Mouse (Mus musculus): ENCODE data around the gene Pros1. TPM values are rescaled to one million over a fixed set of nuclear protein-coding genes. Genes with fewer than 3 reads are reported as not detected.

The Pros1 gene
- polyA plus RNA-seq, 1 experiment from 2014 or later, result 8.4 TPM

DNA sequence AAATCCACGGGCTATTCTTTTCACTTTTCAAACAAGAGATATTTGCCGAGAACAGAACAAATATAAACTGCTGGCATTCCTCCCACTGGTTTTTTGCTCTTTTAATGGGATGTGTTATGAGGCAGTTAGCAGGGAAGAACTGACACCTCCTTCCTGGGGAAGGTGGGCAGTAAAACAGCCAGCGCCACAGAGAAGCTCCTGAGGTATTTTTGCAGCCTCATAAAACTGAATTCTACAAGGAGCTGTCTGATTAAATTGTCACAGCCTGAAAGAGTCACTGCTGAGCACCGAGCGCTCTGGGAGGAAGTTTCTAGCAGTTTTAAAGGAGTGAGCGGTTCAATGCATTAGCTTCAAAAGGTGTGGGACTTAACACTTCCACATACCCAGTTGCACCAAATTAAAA lies 110.3 kb downstream of the Pros1 start:
- no peaks in the 10 kb centered on the region for H3K4me1 ChIP-seq (ENCODE audit: control insufficient read depth, insufficient read depth, low read length)
- H3K9me3 ChIP-seq (replicated peaks; ENCODE audit: control insufficient read depth, low read length), result no peaks in the 10 kb centered on the region
- DNase-seq (ENCODE audit: low spot score) (no peak), ATAC-seq (no peak)
- no peak overlapping the region for H3K4me2 ChIP-seq (ENCODE audit: low read length)
- no peak overlapping the region for H3K9ac ChIP-seq (ENCODE audit: low read length)
- H3K27ac ChIP-seq (ENCODE audit: low read depth, low read length), result no peak overlapping the region
- WGBS, result 84% methylated on average over 6 of the region's 6 CpGs
- H3K27me3 ChIP-seq (replicated peaks; ENCODE audit: control insufficient read depth, insufficient read depth, low read length), result no peaks in the 10 kb centered on the region
- no peaks in the 10 kb centered on the region for H3K36me3 ChIP-seq (ENCODE audit: control insufficient read depth, insufficient read depth, low read length)
- H3K4me3 ChIP-seq (ENCODE audit: low read depth, low read length), result no peak overlapping the region

DNA sequence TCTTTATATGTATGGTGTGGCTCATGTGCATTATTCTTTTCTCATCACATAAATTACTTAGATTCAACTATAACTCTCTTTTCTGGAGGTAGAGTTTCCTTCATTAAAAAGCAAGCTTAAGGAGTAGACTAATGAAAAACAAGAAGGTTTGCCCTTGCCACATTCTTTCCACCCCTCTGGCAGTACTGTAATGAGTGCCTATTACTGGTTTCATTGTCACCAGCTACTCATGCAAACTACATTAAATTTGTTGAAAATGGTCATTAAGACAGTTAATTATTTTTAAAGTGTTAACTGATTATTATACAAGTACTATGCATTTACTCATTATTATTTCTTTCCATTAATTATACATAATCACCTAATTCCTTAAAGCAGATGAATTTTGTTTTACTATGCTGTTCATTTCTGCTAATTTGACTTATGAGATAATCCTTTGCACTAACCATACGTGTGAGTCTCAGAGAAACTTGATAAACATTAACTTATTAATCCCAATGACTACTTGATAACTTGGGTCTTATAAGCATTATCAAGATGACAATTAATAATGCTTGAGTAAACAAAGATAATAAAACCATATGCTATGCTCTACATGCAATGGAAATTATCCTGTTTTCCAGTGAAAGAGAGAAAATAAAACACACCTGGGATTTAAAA lies 117.7 kb downstream of the Pros1 start:
- Histone ChIP-seq H3K36me3 (ENCODE audit: control insufficient read depth, insufficient read depth, low read length) (no peaks in the 10 kb centered on the region), H3K9ac (ENCODE audit: low read length) (no peak overlapping the region), H3K4me1 (ENCODE audit: control insufficient read depth, insufficient read depth, low read length) (no peaks in the 10 kb centered on the region), H3K9me3 (replicated peaks; ENCODE audit: control insufficient read depth, low read length) (no peaks in the 10 kb centered on the region), H3K4me3 (ENCODE audit: low read depth, low read length) (no peak overlapping the region), H3K27ac (ENCODE audit: low read depth, low read length) (no peak overlapping the region), H3K4me2 (ENCODE audit: low read length) (no peak overlapping the region), H3K27me3 (replicated peaks; ENCODE audit: control insufficient read depth, insufficient read depth, low read length) (no peaks in the 10 kb centered on the region)
- DNase-seq (ENCODE audit: low spot score) (peak; percentile 73), ATAC-seq (peak; percentile 86)
- WGBS, result 16% methylated on average over 1 of the region's 1 CpGs

DNA sequence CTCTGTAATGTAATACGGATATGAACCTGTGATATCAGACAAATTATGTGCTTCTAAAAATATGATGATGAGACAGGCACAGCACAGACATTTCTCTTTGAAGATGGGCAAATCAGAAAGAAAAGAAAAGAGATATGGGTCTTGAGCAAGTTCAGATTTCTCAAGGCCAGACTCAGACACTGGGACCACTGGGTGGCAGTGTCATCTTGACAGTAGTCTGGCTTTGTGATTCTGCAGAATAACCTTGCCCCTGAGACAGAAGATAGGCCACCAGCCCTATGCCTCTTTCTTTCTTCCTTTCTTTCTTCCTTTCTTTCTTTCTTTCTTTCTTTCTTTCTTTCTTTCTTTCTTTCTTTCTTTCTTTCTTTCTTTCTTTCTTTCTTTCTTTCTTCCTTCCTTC lies 120.8 kb downstream of the Pros1 start:
- Histone ChIP-seq H3K4me2 (ENCODE audit: low read length) (no peak overlapping the region), H3K9ac (ENCODE audit: low read length) (no peak overlapping the region), H3K4me3 (ENCODE audit: low read depth, low read length) (no peak overlapping the region), H3K36me3 (ENCODE audit: control insufficient read depth, insufficient read depth, low read length) (no peaks in the 10 kb centered on the region), H3K9me3 (replicated peaks; ENCODE audit: control insufficient read depth, low read length) (no peaks in the 10 kb centered on the region), H3K27me3 (replicated peaks; ENCODE audit: control insufficient read depth, insufficient read depth, low read length) (no peaks in the 10 kb centered on the region), H3K4me1 (ENCODE audit: control insufficient read depth, insufficient read depth, low read length) (no peaks in the 10 kb centered on the region), H3K27ac (ENCODE audit: low read depth, low read length) (no peak overlapping the region)
- 83% methylated on average over 1 of the region's 1 CpGs for WGBS
- ATAC-seq (no peak), DNase-seq (ENCODE audit: low spot score) (peak; percentile 72)

Small RNA genes within 50 kb of the gene (microRNA-seq; reads per million reads assigned to microRNA genes)
- not detected for gene Gm25986

Other genes with a start within 250 kb of the Pros1 start
- gene Nsun3, start 67.5 kb upstream of the Pros1 start, polyA plus RNA-seq (2014; fragmentation: Nextera tagmentation; extraction: Ambion mirVana), result 10.4 and 10.8 TPM in 2 replicates
- gene Stx19, start 39.6 kb upstream of the Pros1 start, polyA plus RNA-seq (2014; fragmentation: Nextera tagmentation; extraction: Ambion mirVana), result 0.10 TPM in 2 replicates
- gene Arl13b, start 7.3 kb upstream of the Pros1 start, polyA plus RNA-seq (2014; fragmentation: Nextera tagmentation; extraction: Ambion mirVana), result 17.6 and 18.0 TPM in 2 replicates

Measured in forebrain, embryonic 14.5 days (tissue).